Comparison of ENCODE assay signal across 27 mouse cellular contexts in genomic region chr2:103186751-103187260, GRCm38 (mm10).
"Had no signal": no experiment of that assay in that cellular context is flagged by ENCODE, and none has a peak within 500 bp of the region (broad histone marks: within the 10 kb centered on the region; RNA-seq: fewer than 3 reads in every experiment).

No protein-coding gene starts in this region.

- H3K4me3 ChIP-seq: heart, adult 2 months; heart, embryonic 13.5 days; heart, embryonic 15.5 days; hindbrain, embryonic 12.5 days; intestine, embryonic 15.5 days; limb, embryonic 13.5 days; limb, embryonic 15.5 days; liver, embryonic 12.5 days had no signal

- H3K27ac ChIP-seq: heart, adult 2 months; heart, embryonic 13.5 days; heart, embryonic 15.5 days; hindbrain, embryonic 12.5 days; hindbrain, embryonic 14.5 days; intestine, embryonic 15.5 days; kidney, postnatal 0 days; limb, embryonic 13.5 days; limb, embryonic 15.5 days; liver, embryonic 12.5 days; liver, embryonic 14.5 days had no signal

- H3K9me3 ChIP-seq: heart, embryonic 13.5 days; heart, embryonic 15.5 days; intestine, embryonic 15.5 days; limb, embryonic 13.5 days; limb, embryonic 15.5 days; liver, embryonic 12.5 days had no signal

- H3K4me1 ChIP-seq: heart, embryonic 13.5 days; heart, embryonic 15.5 days; hindbrain, embryonic 12.5 days; intestine, embryonic 15.5 days; limb, embryonic 13.5 days; limb, embryonic 15.5 days; liver, embryonic 12.5 days had no signal

- DNase-seq: gastrocnemius, postnatal 14 days; gastrocnemius, postnatal 36 days; heart, adult 11 months; heart, adult 2 months; heart, postnatal 14 days; heart, postnatal 36 days; kidney, adult 18-20 months; kidney, adult 8-10 months; kidney, postnatal 14 days; kidney, postnatal 36 days; layer of hippocampus, adult 9-11 months; layer of hippocampus, postnatal 36 days; left cerebral cortex, postnatal 4 days had no signal

- H3K9ac ChIP-seq: heart, embryonic 13.5 days; heart, embryonic 15.5 days; hindbrain, embryonic 12.5 days; hindbrain, embryonic 14.5 days; intestine, embryonic 15.5 days; limb, embryonic 13.5 days; limb, embryonic 15.5 days; liver, embryonic 12.5 days; liver, embryonic 14.5 days had no signal

- H3K4me2 ChIP-seq: heart, embryonic 11.5 days; heart, embryonic 13.5 days; heart, embryonic 15.5 days; hindbrain, embryonic 12.5 days; hindbrain, embryonic 14.5 days; intestine, embryonic 15.5 days; limb, embryonic 13.5 days; limb, embryonic 15.5 days; liver, embryonic 12.5 days had no signal

- H3K27me3 ChIP-seq: heart, embryonic 13.5 days; heart, embryonic 15.5 days; hindbrain, embryonic 12.5 days; intestine, embryonic 15.5 days; limb, embryonic 13.5 days; limb, embryonic 15.5 days; liver, embryonic 12.5 days had no signal

- H3K36me3 ChIP-seq: heart, embryonic 13.5 days; heart, embryonic 15.5 days; hindbrain, embryonic 12.5 days; intestine, embryonic 15.5 days; limb, embryonic 13.5 days; limb, embryonic 15.5 days; liver, embryonic 12.5 days had no signal

- ATAC-seq: hindbrain, embryonic 16.5 days; inflammation-experienced regulatory T-cells, adult 6 months; intestine, embryonic 15.5 days; intestine, postnatal 0 days; liver, embryonic 12.5 days had no signal
